Mouse (Mus musculus): ENCODE measurements at regions not wholly inside any gene's neighbourhood (a gene's known extent, or its start where the extent isn't known, plus 50 kb on each side); places are given as distances from the start of the nearest gene placed in this dataset.

GRCm38 (mm10) chr7:90070267-90070666 lies 59.7 kb upstream of the Picalm start:
- no peak for TF ChIP-seq GATA1 (IDR thresholded peaks at IDR 0.05; ENCODE audit: low read length)

GRCm38 (mm10) chr7:90073865-90074264 lies 56.1 kb upstream of the Picalm start:
- TF ChIP-seq GATA1 (IDR thresholded peaks at IDR 0.05; ENCODE audit: low read length): no peak

- no peak for TF ChIP-seq GATA1 (IDR thresholded peaks at IDR 0.05; ENCODE audit: low read length)
Observed at GRCm38 (mm10) chr7:90074592-90074991, 55.4 kb upstream of the Picalm start.

- no peak for TF ChIP-seq GATA1 (IDR thresholded peaks at IDR 0.05; ENCODE audit: low read length)
Observed at GRCm38 (mm10) chr7:90077565-90077964, 52.4 kb upstream of the Picalm start.

- TF ChIP-seq GATA1 (IDR thresholded peaks at IDR 0.05; ENCODE audit: low read length): no peak
Observed at GRCm38 (mm10) chr7:90080083-90080772, 49.8 kb upstream of the Picalm start.

All from G1E-ER4 (cell line).